Mouse (Mus musculus): Measurements from ENCODE around the gene BC029722. TPM values are rescaled to one million over a fixed set of nuclear protein-coding genes. Genes with fewer than 3 reads are reported as not detected.

BC029722 gene
- 5.6 and 5.7 TPM in 2 replicates for polyA plus RNA-seq (2014; fragmentation: Nextera tagmentation; extraction: Ambion mirVana)

- peaks cover 4% of the 10 kb centered on the region; the same call in 1 of the 2 replicates for H3K4me1 ChIP-seq (ENCODE audit: control insufficient read depth, insufficient read depth, low read length)
- peak within 1 kb of the TSS; percentile 70 for H3K27ac ChIP-seq (ENCODE audit: low read depth, low read length)
- no peaks in the 10 kb centered on the region for H3K27me3 ChIP-seq (ENCODE audit: control insufficient read depth, insufficient read depth, low read length)
- H3K4me2 ChIP-seq, result peak within 1 kb of the TSS; percentile 96
- H3K9ac ChIP-seq (ENCODE audit: low read depth, low read length), result peak within 1 kb of the TSS; percentile 88
- peak within 1 kb of the TSS; percentile 75 for H3K4me3 ChIP-seq (ENCODE audit: low read depth, low read length)
- ATAC-seq (replicated peaks; ENCODE audit: insufficient number of reproducible peaks, low FRiP score, low TSS enrichment), result no peak
- no peaks in the 10 kb centered on the region for H3K9me3 ChIP-seq (replicated peaks; ENCODE audit: control insufficient read depth, low read length)
- H3K36me3 ChIP-seq (ENCODE audit: control insufficient read depth, insufficient read depth, low read length), result peaks cover 17% of the 10 kb centered on the region; the same call in 1 of the 2 replicates
Measured at GRCm38 (mm10) chr2:155819392-155819448, at the start of gene BC029722. Gene BC029722 (minus strand): TSS chr2:155819426.

GRCm38 (mm10) chr2:155868320-155868719 lies 49.1 kb upstream of the BC029722 start:
- Histone ChIP-seq H3K4me1 (ENCODE audit: control insufficient read depth, insufficient read depth, low read length) (no peaks in the 10 kb centered on the region), H3K4me2 (no peak overlapping the region), H3K9me3 (replicated peaks; ENCODE audit: control insufficient read depth, low read length) (no peaks in the 10 kb centered on the region), H3K36me3 (ENCODE audit: control insufficient read depth, insufficient read depth, low read length) (peaks cover 9% of the 10 kb centered on the region; the same call in 1 of the 2 replicates), H3K4me3 (ENCODE audit: low read depth, low read length) (no peak overlapping the region), H3K27me3 (ENCODE audit: control insufficient read depth, insufficient read depth, low read length) (no peaks in the 10 kb centered on the region), H3K9ac (ENCODE audit: low read depth, low read length) (no peak overlapping the region), H3K27ac (ENCODE audit: low read depth, low read length) (no peak overlapping the region)
- ATAC-seq (replicated peaks; ENCODE audit: insufficient number of reproducible peaks, low FRiP score, low TSS enrichment), result no peak
- WGBS (ENCODE audit: insufficient replicate concordance), result 94% methylated on average over 8 of the region's 8 CpGs

GRCm38 (mm10) chr2:155863301-155863867 lies 44.2 kb upstream of the BC029722 start:
- Histone ChIP-seq H3K4me1 (ENCODE audit: control insufficient read depth, insufficient read depth, low read length) (no peaks in the 10 kb centered on the region), H3K27ac (ENCODE audit: low read depth, low read length) (no peak overlapping the region), H3K9me3 (replicated peaks; ENCODE audit: control insufficient read depth, low read length) (no peaks in the 10 kb centered on the region), H3K9ac (ENCODE audit: low read depth, low read length) (no peak overlapping the region), H3K27me3 (ENCODE audit: control insufficient read depth, insufficient read depth, low read length) (no peaks in the 10 kb centered on the region), H3K4me3 (ENCODE audit: low read depth, low read length) (no peak overlapping the region), H3K36me3 (ENCODE audit: control insufficient read depth, insufficient read depth, low read length) (peaks cover under 1% of the 10 kb centered on the region; the same call in 1 of the 2 replicates), H3K4me2 (no peak overlapping the region)
- WGBS (ENCODE audit: insufficient replicate concordance), result 76% methylated on average over 11 of the region's 11 CpGs
- ATAC-seq (replicated peaks; ENCODE audit: insufficient number of reproducible peaks, low FRiP score, low TSS enrichment), result no peak

- Histone ChIP-seq H3K9ac (ENCODE audit: low read depth, low read length) (no peak overlapping the region), H3K9me3 (replicated peaks; ENCODE audit: control insufficient read depth, low read length) (no peaks in the 10 kb centered on the region), H3K4me3 (ENCODE audit: low read depth, low read length) (no peak overlapping the region), H3K36me3 (ENCODE audit: control insufficient read depth, insufficient read depth, low read length) (no peaks in the 10 kb centered on the region), H3K4me1 (ENCODE audit: control insufficient read depth, insufficient read depth, low read length) (no peaks in the 10 kb centered on the region), H3K4me2 (no peak overlapping the region), H3K27me3 (ENCODE audit: control insufficient read depth, insufficient read depth, low read length) (no peaks in the 10 kb centered on the region), H3K27ac (ENCODE audit: low read depth, low read length) (no peak overlapping the region)
- ATAC-seq (replicated peaks; ENCODE audit: insufficient number of reproducible peaks, low FRiP score, low TSS enrichment), result no peak
- 82% methylated on average over 13 of the region's 13 CpGs for WGBS (ENCODE audit: insufficient replicate concordance)
Measured at GRCm38 (mm10) chr2:155862573-155863300, 43.5 kb upstream of the BC029722 start.

- Histone ChIP-seq H3K4me1 (ENCODE audit: control insufficient read depth, insufficient read depth, low read length) (no peaks in the 10 kb centered on the region), H3K9me3 (replicated peaks; ENCODE audit: control insufficient read depth, low read length) (no peaks in the 10 kb centered on the region), H3K4me2 (no peak overlapping the region), H3K27ac (ENCODE audit: low read depth, low read length) (no peak overlapping the region), H3K9ac (ENCODE audit: low read depth, low read length) (no peak overlapping the region), H3K36me3 (ENCODE audit: control insufficient read depth, insufficient read depth, low read length) (no peaks in the 10 kb centered on the region), H3K4me3 (ENCODE audit: low read depth, low read length) (no peak overlapping the region), H3K27me3 (ENCODE audit: control insufficient read depth, insufficient read depth, low read length) (no peaks in the 10 kb centered on the region)
- WGBS (ENCODE audit: insufficient replicate concordance), result 84% methylated on average over 6 of the region's 6 CpGs
- ATAC-seq (replicated peaks; ENCODE audit: insufficient number of reproducible peaks, low FRiP score, low TSS enrichment), result no peak
Measured at GRCm38 (mm10) chr2:155861581-155861980, 42.4 kb upstream of the BC029722 start.

GRCm38 (mm10) chr2:155860102-155860501 lies 40.9 kb upstream of the BC029722 start:
- ATAC-seq (replicated peaks; ENCODE audit: insufficient number of reproducible peaks, low FRiP score, low TSS enrichment), result no peak
- WGBS (ENCODE audit: insufficient replicate concordance), result 83% methylated on average over 7 of the region's 7 CpGs
- H3K36me3 ChIP-seq (ENCODE audit: control insufficient read depth, insufficient read depth, low read length), result no peaks in the 10 kb centered on the region
- H3K4me2 ChIP-seq, result no peak overlapping the region
- H3K27me3 ChIP-seq (ENCODE audit: control insufficient read depth, insufficient read depth, low read length), result no peaks in the 10 kb centered on the region
- H3K27ac ChIP-seq (ENCODE audit: low read depth, low read length), result no peak overlapping the region
- no peaks in the 10 kb centered on the region for H3K4me1 ChIP-seq (ENCODE audit: control insufficient read depth, insufficient read depth, low read length)
- no peaks in the 10 kb centered on the region for H3K9me3 ChIP-seq (replicated peaks; ENCODE audit: control insufficient read depth, low read length)
- no peak overlapping the region for H3K4me3 ChIP-seq (ENCODE audit: low read depth, low read length)
- no peak overlapping the region for H3K9ac ChIP-seq (ENCODE audit: low read depth, low read length)

GRCm38 (mm10) chr2:155852536-155852935 lies 33.3 kb upstream of the BC029722 start:
- no peak for ATAC-seq (replicated peaks; ENCODE audit: insufficient number of reproducible peaks, low FRiP score, low TSS enrichment)
- peaks cover 11% of the 10 kb centered on the region for H3K36me3 ChIP-seq (ENCODE audit: control insufficient read depth, insufficient read depth, low read length)
- H3K9me3 ChIP-seq (replicated peaks; ENCODE audit: control insufficient read depth, low read length), result no peaks in the 10 kb centered on the region
- 91% methylated on average over 5 of the region's 5 CpGs for WGBS (ENCODE audit: insufficient replicate concordance)
- H3K27ac ChIP-seq (ENCODE audit: low read depth, low read length), result no peak overlapping the region
- no peak overlapping the region for H3K9ac ChIP-seq (ENCODE audit: low read depth, low read length)
- H3K4me2 ChIP-seq, result no peak overlapping the region
- no peaks in the 10 kb centered on the region for H3K27me3 ChIP-seq (ENCODE audit: control insufficient read depth, insufficient read depth, low read length)
- H3K4me1 ChIP-seq (ENCODE audit: control insufficient read depth, insufficient read depth, low read length), result no peaks in the 10 kb centered on the region
- no peak overlapping the region for H3K4me3 ChIP-seq (ENCODE audit: low read depth, low read length)

GRCm38 (mm10) chr2:155850120-155850519 lies 30.9 kb upstream of the BC029722 start:
- WGBS (ENCODE audit: insufficient replicate concordance), result 79% methylated on average over 7 of the region's 7 CpGs
- H3K4me1 ChIP-seq (ENCODE audit: control insufficient read depth, insufficient read depth, low read length), result no peaks in the 10 kb centered on the region
- H3K27me3 ChIP-seq (ENCODE audit: control insufficient read depth, insufficient read depth, low read length), result no peaks in the 10 kb centered on the region
- H3K36me3 ChIP-seq (ENCODE audit: control insufficient read depth, insufficient read depth, low read length), result peaks cover 25% of the 10 kb centered on the region
- H3K9me3 ChIP-seq (replicated peaks; ENCODE audit: control insufficient read depth, low read length), result no peaks in the 10 kb centered on the region
- no peak overlapping the region for H3K9ac ChIP-seq (ENCODE audit: low read depth, low read length)
- no peak overlapping the region for H3K4me2 ChIP-seq
- ATAC-seq (replicated peaks; ENCODE audit: insufficient number of reproducible peaks, low FRiP score, low TSS enrichment), result no peak
- no peak overlapping the region for H3K27ac ChIP-seq (ENCODE audit: low read depth, low read length)
- H3K4me3 ChIP-seq (ENCODE audit: low read depth, low read length), result no peak overlapping the region

- no peak overlapping the region for H3K4me2 ChIP-seq
- no peak overlapping the region for H3K9ac ChIP-seq (ENCODE audit: low read depth, low read length)
- H3K27ac ChIP-seq (ENCODE audit: low read depth, low read length), result no peak overlapping the region
- 61% methylated on average over 7 of the region's 7 CpGs for WGBS (ENCODE audit: insufficient replicate concordance)
- H3K9me3 ChIP-seq (replicated peaks; ENCODE audit: control insufficient read depth, low read length), result no peaks in the 10 kb centered on the region
- H3K4me3 ChIP-seq (ENCODE audit: low read depth, low read length), result no peak overlapping the region
- no peaks in the 10 kb centered on the region for H3K27me3 ChIP-seq (ENCODE audit: control insufficient read depth, insufficient read depth, low read length)
- H3K36me3 ChIP-seq (ENCODE audit: control insufficient read depth, insufficient read depth, low read length), result peaks cover 25% of the 10 kb centered on the region
- no peaks in the 10 kb centered on the region for H3K4me1 ChIP-seq (ENCODE audit: control insufficient read depth, insufficient read depth, low read length)
- no peak for ATAC-seq (replicated peaks; ENCODE audit: insufficient number of reproducible peaks, low FRiP score, low TSS enrichment)
Measured at GRCm38 (mm10) chr2:155849464-155849863, 30.2 kb upstream of the BC029722 start.

Data from heart, embryonic 11.5 days (tissue).